In genomic region chr2:84958588-84959264, GRCm38 (mm10) we compare ENCODE assay signal across 33 mouse cellular contexts. TPM values are rescaled to one million over a fixed set of nuclear protein-coding genes. Genes with fewer than 3 reads are reported as not detected.
A peak's percentile ranks its signal among the peaks of the same experiment; 100 is the strongest.
DNase-seq lines count a peak whose midpoint lies in the region; ATAC-seq and TF ChIP-seq lines count a peak whose summit lies in the region.
"Had no signal": no experiment of that assay in that cellular context is flagged by ENCODE, and none has a peak within 500 bp of the region (broad histone marks: within the 10 kb centered on the region; RNA-seq: fewer than 3 reads in every experiment).

No protein-coding gene starts in this region.

- peaks cover 43% of the 10 kb centered on the region for H3K36me3 ChIP-seq in intestine, embryonic 14.5 days (ENCODE audit: control insufficient read depth, insufficient read depth, low read length)
- H3K36me3 ChIP-seq in intestine, postnatal 0 days (ENCODE audit: control insufficient read depth, insufficient read depth): peaks cover 26% of the 10 kb centered on the region
- H3K36me3 ChIP-seq in CH12.LX (replicated peaks in 1 of 2; ENCODE audit: control insufficient read depth in 1 of 2, insufficient read depth in 1 of 2, low read length in 1 of 2) (peaks cover 51 to 65% of the 10 kb centered on the region in 2 experiments), G1E (replicated peaks) (peaks cover 61% of the 10 kb centered on the region)
- H3K36me3 ChIP-seq: forebrain, embryonic 12.5 days; forebrain, embryonic 15.5 days; hindbrain, embryonic 12.5 days; hindbrain, embryonic 15.5 days had no signal

- no peaks in the 10 kb centered on the region for H3K27me3 ChIP-seq in intestine, embryonic 14.5 days (replicated peaks; ENCODE audit: control insufficient read depth, insufficient read depth, low read length)
- H3K27me3 ChIP-seq in intestine, postnatal 0 days (replicated peaks; ENCODE audit: control insufficient read depth, insufficient read depth, low read length): no peaks in the 10 kb centered on the region
- H3K27me3 ChIP-seq in CH12.LX (replicated peaks): no peaks in the 10 kb centered on the region
- H3K27me3 ChIP-seq in G1E (ENCODE audit: insufficient read depth, low read length): no peaks in the 10 kb centered on the region
- H3K27me3 ChIP-seq: embryonic facial prominence, embryonic 13.5 days; forebrain, embryonic 12.5 days; forebrain, embryonic 15.5 days; heart, embryonic 13.5 days; hindbrain, embryonic 12.5 days; hindbrain, embryonic 15.5 days; intestine, embryonic 15.5 days had no signal

- H3K4me1 ChIP-seq in intestine, embryonic 14.5 days (replicated peaks; ENCODE audit: control insufficient read depth, insufficient read depth, low read length): no peaks in the 10 kb centered on the region
- H3K4me1 ChIP-seq in intestine, postnatal 0 days (replicated peaks; ENCODE audit: control insufficient read depth, insufficient read depth, low read length): no peaks in the 10 kb centered on the region; the same call in 1 of the 2 replicates
- peaks cover 23 to 88% of the 10 kb centered on the region in 2 experiments for H3K4me1 ChIP-seq in CH12.LX (ENCODE audit: control insufficient read depth in 1 of 2, insufficient read depth in 2 of 2)
- H3K4me1 ChIP-seq in G1E (ENCODE audit: insufficient read depth, low read depth, low read length): peaks cover 25% of the 10 kb centered on the region
- H3K4me1 ChIP-seq: embryonic facial prominence, embryonic 13.5 days; forebrain, embryonic 15.5 days; heart, embryonic 13.5 days; hindbrain, embryonic 15.5 days; intestine, embryonic 15.5 days had no signal

- TF ChIP-seq POLR2A in CH12.LX (IDR thresholded peaks at IDR 0.05; ENCODE audit: low read depth, low read length): no peak

- no peak overlapping the region for H3K4me2 ChIP-seq in intestine, embryonic 14.5 days (ENCODE audit: low read length)
- H3K4me2 ChIP-seq in intestine, postnatal 0 days (replicated peaks; ENCODE audit: low read depth): no peak overlapping the region
- no peak overlapping the region; the same call in 1 of the 2 replicates for H3K4me2 ChIP-seq in CH12.LX (ENCODE audit: insufficient read depth, low read depth, poor library complexity, severe bottlenecking)
- H3K4me2 ChIP-seq: embryonic facial prominence, embryonic 13.5 days; forebrain, embryonic 12.5 days; forebrain, embryonic 15.5 days; heart, embryonic 13.5 days; hindbrain, embryonic 12.5 days; hindbrain, embryonic 15.5 days; intestine, embryonic 15.5 days had no signal

- dilution Hi-C loops in CH12.LX (cut with MboI; ENCODE audit: extremely low pct_ligation_motif_present, extremely low pct_unique_long_range_greater_than_20kb, low sequenced_read_pairs): no loop called here

- no peaks in the 10 kb centered on the region; the same call in 1 of the 2 replicates for H3K79me2 ChIP-seq in CH12.LX (replicated peaks; ENCODE audit: control insufficient read depth, extremely low read depth, insufficient read depth, poor library complexity, severe bottlenecking)

- TF ChIP-seq CTCF in intestine, postnatal 0 days (IDR thresholded peaks at IDR 0.05; ENCODE audit: low read depth): no peak
- no peak for TF ChIP-seq CTCF in CH12.LX (conservative IDR thresholded peaks at IDR 0.05 in 1 of 2, IDR thresholded peaks at IDR 0.05 in 1 of 2; ENCODE audit: low read depth in 2 of 2, low read length in 2 of 2)
- TF ChIP-seq CTCF in G1E (IDR thresholded peaks at IDR 0.05; ENCODE audit: low read depth, low read length): no peak

- no peak overlapping the region for H3K27ac ChIP-seq in intestine, embryonic 14.5 days (ENCODE audit: low read depth)
- H3K27ac ChIP-seq in intestine, postnatal 0 days (ENCODE audit: low read depth, low read length): no peak overlapping the region
- peak overlapping the region; percentile 78 for H3K27ac ChIP-seq in CH12.LX (ENCODE audit: insufficient read depth, low read depth)
- H3K27ac ChIP-seq: embryonic facial prominence, embryonic 10.5 days; embryonic facial prominence, embryonic 13.5 days; forebrain, embryonic 12.5 days; forebrain, embryonic 15.5 days; heart, embryonic 10.5 days; heart, embryonic 13.5 days; hindbrain, embryonic 12.5 days; hindbrain, embryonic 15.5 days; intestine, embryonic 15.5 days had no signal

- in situ Hi-C loops in CH12.LX (cut with MboI; ENCODE audit: low pct_ligation_motif_present, low pct_unique_long_range_greater_than_20kb, low sequenced_read_pairs): no loop called here

- WGBS in intestine, embryonic 14.5 days: 89% methylated on average over 11 of the region's 11 CpGs
- WGBS in intestine, postnatal 0 days: 89% methylated on average over 11 of the region's 11 CpGs

- no peak overlapping the region for H3K4me3 ChIP-seq in intestine, embryonic 14.5 days (ENCODE audit: low read depth, low read length)
- H3K4me3 ChIP-seq in intestine, postnatal 0 days (ENCODE audit: low read depth, low read length): no peak overlapping the region
- no peak overlapping the region for H3K4me3 ChIP-seq in CH12.LX (replicated peaks in 1 of 3; ENCODE audit: low read depth in 2 of 3, low read length in 2 of 3, poor library complexity in 1 of 3)
- H3K4me3 ChIP-seq in G1E (ENCODE audit: low read depth, low read length): no peak overlapping the region
- H3K4me3 ChIP-seq: embryonic facial prominence, embryonic 10.5 days; embryonic facial prominence, embryonic 13.5 days; erythroblast, embryonic 14.5 days; forebrain, embryonic 12.5 days; forebrain, embryonic 15.5 days; heart, embryonic 10.5 days; heart, embryonic 13.5 days; hindbrain, embryonic 12.5 days; hindbrain, embryonic 15.5 days; intestine, embryonic 15.5 days had no signal

- TF ChIP-seq RAD21 in CH12.LX (IDR thresholded peaks at IDR 0.05; ENCODE audit: low read depth, low read length): no peak

- TF ChIP-seq EP300 in CH12.LX (IDR thresholded peaks at IDR 0.05; ENCODE audit: low read length): peak; percentile 74

- no peaks in the 10 kb centered on the region for H3K9me3 ChIP-seq in intestine, embryonic 14.5 days (ENCODE audit: control insufficient read depth, low read length)
- no peaks in the 10 kb centered on the region for H3K9me3 ChIP-seq in intestine, postnatal 0 days (ENCODE audit: control insufficient read depth)
- H3K9me3 ChIP-seq in CH12.LX (replicated peaks; ENCODE audit: low read length) (peaks cover 3% of the 10 kb centered on the region), G1E (replicated peaks) (no peaks in the 10 kb centered on the region)
- H3K9me3 ChIP-seq: embryonic facial prominence, embryonic 10.5 days; embryonic facial prominence, embryonic 13.5 days; forebrain, embryonic 12.5 days; forebrain, embryonic 15.5 days; heart, embryonic 10.5 days; heart, embryonic 13.5 days; hindbrain, embryonic 12.5 days; hindbrain, embryonic 15.5 days; intestine, embryonic 15.5 days had no signal

- peak; percentile 38 for DNase-seq in intestine, embryonic 14.5 days (ENCODE audit: low spot score)
- DNase-seq in CH12.LX (ENCODE audit: extremely low read depth): no peak
- DNase-seq in G1E (ENCODE audit: low spot score): no peak
- no peak for DNase-seq in T-cell, adult 2 months (ENCODE audit: low spot score)
- no peak for DNase-seq in spleen, postnatal 14 days (ENCODE audit: low spot score in 2 of 2)
- DNase-seq: adrenal gland, adult 8-10 months; adrenal gland, postnatal 25 days; cerebellum, adult 11-12 months; cerebellum, adult 8-10 months; cerebellum, postnatal 10 days; cerebellum, postnatal 36 days; embryo, embryonic 11 days; gastrocnemius, postnatal 10 days; gastrocnemius, postnatal 36 days had no signal

- H3K9ac ChIP-seq in intestine, embryonic 14.5 days (ENCODE audit: low read length): no peak overlapping the region
- no peak overlapping the region for H3K9ac ChIP-seq in intestine, postnatal 0 days (ENCODE audit: low read depth, low read length)
- H3K9ac ChIP-seq in CH12.LX (ENCODE audit: insufficient read depth, low read depth): no peak overlapping the region
- H3K9ac ChIP-seq: embryonic facial prominence, embryonic 13.5 days; forebrain, embryonic 12.5 days; forebrain, embryonic 15.5 days; heart, embryonic 13.5 days; hindbrain, embryonic 12.5 days; hindbrain, embryonic 15.5 days; intestine, embryonic 15.5 days had no signal

- ATAC-seq in intestine, embryonic 14.5 days (replicated peaks; ENCODE audit: low FRiP score, low TSS enrichment, low read depth): no peak
- no peak for ATAC-seq in intestine, postnatal 0 days
- ATAC-seq in G1E (ENCODE audit: extremely low read depth, insufficient number of reproducible peaks, low FRiP score, poor library complexity, severe bottlenecking): peak; percentile 30; the same call in 1 of the 2 replicates
- ATAC-seq: activated CD4-positive, CD25-positive, alpha-beta regulatory T cell, adult 4 months; CD4-positive, CD25-positive, alpha-beta regulatory T cell, adult 4 months; forebrain, embryonic 15.5 days; intestine, embryonic 15.5 days had no signal

TF ChIP-seq in CH12.LX, 34 proteins besides CTCF, POLR2A, EP300 and RAD21 (continues in another document):
- peak; percentile 73 for TF ChIP-seq BHLHE40 (IDR thresholded peaks at IDR 0.05; ENCODE audit: low read depth, low read length)
- TF ChIP-seq POLR2AphosphoS2 (IDR thresholded peaks at IDR 0.05; ENCODE audit: low read depth, low read length): no peak

RNA-seq across cellular contexts. Expression of gene Prg2, which starts 21.5 kb away (rescaled TPM):
- polyA plus RNA-seq in intestine, embryonic 14.5 days (2014; fragmentation: Nextera tagmentation; extraction: Ambion mirVana): not detected in 2 replicates
- polyA plus RNA-seq in intestine, postnatal 0 days (2015; fragmentation: Nextera tagmentation; extraction: Ambion mirVana): not detected in 2 replicates
- total RNA-seq in CH12.LX (2012; rRNA removed) (0.81 and 1.5 TPM in 2 replicates), CH12.LX (2014; rRNA removed) (0.60 and 1.1 TPM in 2 replicates), G1E (2014; fragmentation: Nextera tagmentation) (not detected in 2 replicates), G1E (2017) (0.82 TPM in 1 of 2 replicates, not detected in the other)
- polyA plus RNA-seq in CH12.LX (2012; ENCODE audit: insufficient read length, low read depth) (0.49 and 0.93 TPM in 2 replicates), G1E (2012) (not detected in 2 replicates)
- total RNA-seq: adrenal gland, adult 8-10 months; adrenal gland, postnatal 25 days; ES-E14; gastrocnemius, adult 18-20 months; gastrocnemius, postnatal 36 days; heart, postnatal 25 days had no signal
- polyA plus RNA-seq: C2C12; CD4-positive, CD25-positive, alpha-beta regulatory T cell, adult 4 months; cortical plate, adult 2 months; erythroblast, embryonic 14.5 days; forebrain, embryonic 12.5 days; forebrain, embryonic 15.5 days had no signal

RNA-seq across cellular contexts. Expression of gene Slc43a3, which starts 22.3 kb away (rescaled TPM):
- 46.7 and 54.7 TPM in 2 replicates for polyA plus RNA-seq in intestine, embryonic 14.5 days (2014; fragmentation: Nextera tagmentation; extraction: Ambion mirVana)
- 42.5 and 48.0 TPM in 2 replicates for polyA plus RNA-seq in intestine, postnatal 0 days (2015; fragmentation: Nextera tagmentation; extraction: Ambion mirVana)
- total RNA-seq in CH12.LX (2012; rRNA removed) (121 and 136 TPM in 2 replicates), CH12.LX (2014; rRNA removed) (163 and 176 TPM in 2 replicates), G1E (2014; fragmentation: Nextera tagmentation) (116 and 137 TPM in 2 replicates), G1E (2017) (85.2 and 90.3 TPM in 2 replicates)
- polyA plus RNA-seq in CH12.LX (2012; ENCODE audit: insufficient read length, low read depth) (140 and 174 TPM in 2 replicates), G1E (2012) (13.5 and 15.4 TPM in 2 replicates)

RNA-seq across cellular contexts. Expression of gene Prg3, which starts 29.3 kb away (rescaled TPM):
- polyA plus RNA-seq in intestine, embryonic 14.5 days (2014; fragmentation: Nextera tagmentation; extraction: Ambion mirVana): not detected in 2 replicates
- not detected in 2 replicates for polyA plus RNA-seq in intestine, postnatal 0 days (2015; fragmentation: Nextera tagmentation; extraction: Ambion mirVana)
- total RNA-seq in CH12.LX (2012; rRNA removed) (not detected in 2 replicates), CH12.LX (2014; rRNA removed) (not detected in 2 replicates), G1E (2014; fragmentation: Nextera tagmentation) (not detected in 2 replicates), G1E (2017) (88.3 and 92.3 TPM in 2 replicates)
- polyA plus RNA-seq in CH12.LX (2012; ENCODE audit: insufficient read length, low read depth) (not detected in 2 replicates), G1E (2012) (0.42 and 0.70 TPM in 2 replicates)
- total RNA-seq: adrenal gland, adult 8-10 months; adrenal gland, postnatal 25 days; ES-E14; gastrocnemius, adult 18-20 months; gastrocnemius, postnatal 10 days; gastrocnemius, postnatal 36 days; heart, postnatal 25 days had no signal
- polyA plus RNA-seq: activated CD4-positive, CD25-positive, alpha-beta regulatory T cell, adult 4 months; brain, embryonic 14.5 days; C2C12; CD4-positive, CD25-positive, alpha-beta regulatory T cell, adult 4 months; cortical plate, adult 2 months; embryonic facial prominence, embryonic 10.5 days; forebrain, embryonic 12.5 days; forebrain, embryonic 15.5 days; hindbrain, embryonic 12.5 days; hindbrain, embryonic 15.5 days; intestine, embryonic 15.5 days had no signal
